Mouse (Mus musculus): ENCODE measurements around the gene Gm20517.

- TF ChIP-seq CTCF (IDR thresholded peaks at IDR 0.05; ENCODE audit: borderline replicate concordance, insufficient read depth, low read length) (no peak), POLR2A (IDR thresholded peaks at IDR 0.05; ENCODE audit: low read depth, low read length) (no peak)
These were observed 6.4 kb downstream of the Gm20517 start for GRCm38 (mm10) chr17:47617605-47618307.

All from embryonic fibroblast, embryonic 13.5 days (primary cell).